Mouse (Mus musculus) ovary, postnatal 36 days (tissue): ENCODE data around the gene Appbp2.
"Not testable (repeated sequence)": the region's sequence is repeated elsewhere in the genome, so short reads cannot be mapped to it uniquely, and the experiment has no call there.

Experiments
- DNase-seq: peaks from one replicate; pipeline ENCODE4 v3.0.0; 2022; ENCODE audit warnings: low spot score, mixed read lengths

The Appbp2 gene

GRCm38 (mm10) chr11:85222561-85222960, 12.4 kb downstream of the Appbp2 start:
- no peak for DNase-seq

- DNase-seq = no peak
These were observed 15.9 kb downstream of the Appbp2 start for GRCm38 (mm10) chr11:85219014-85219413.

- DNase-seq = no peak
These were observed 20.3 kb downstream of the Appbp2 start for GRCm38 (mm10) chr11:85214679-85215078.

GRCm38 (mm10) chr11:85213215-85213614, 21.7 kb downstream of the Appbp2 start:
- no peak for DNase-seq

- no peak for DNase-seq
These were observed 23.8 kb downstream of the Appbp2 start for GRCm38 (mm10) chr11:85211151-85211550.

- DNase-seq = no peak
These were observed 28.7 kb downstream of the Appbp2 start for GRCm38 (mm10) chr11:85206231-85206630.

GRCm38 (mm10) chr11:85198906-85199305, 36.0 kb downstream of the Appbp2 start:
- no peak for DNase-seq

GRCm38 (mm10) chr11:85196046-85196445, 38.9 kb downstream of the Appbp2 start:
- no peak for DNase-seq

GRCm38 (mm10) chr11:85194206-85194605, 40.7 kb downstream of the Appbp2 start:
- no peak for DNase-seq

- DNase-seq = no peak
These were observed 44.2 kb downstream of the Appbp2 start for GRCm38 (mm10) chr11:85190741-85191140.

GRCm38 (mm10) chr11:85189110-85189509, 45.8 kb downstream of the Appbp2 start:
- no peak for DNase-seq

- no peak for DNase-seq
These were observed 50.1 kb downstream of the Appbp2 start for GRCm38 (mm10) chr11:85184839-85185238.

GRCm38 (mm10) chr11:85184082-85184481, 50.8 kb downstream of the Appbp2 start:
- no peak for DNase-seq

- DNase-seq = no peak
These were observed 51.6 kb downstream of the Appbp2 start for GRCm38 (mm10) chr11:85183284-85183779.

- peak; percentile 82 for DNase-seq
These were observed 52.2 kb downstream of the Appbp2 start for GRCm38 (mm10) chr11:85182617-85183283.

- DNase-seq = no peak
These were observed 56.5 kb downstream of the Appbp2 start for GRCm38 (mm10) chr11:85178413-85178812.

- no peak for DNase-seq
These were observed 57.2 kb downstream of the Appbp2 start for GRCm38 (mm10) chr11:85177761-85178160.

- DNase-seq = no peak
These were observed 59.0 kb downstream of the Appbp2 start for GRCm38 (mm10) chr11:85175941-85176340.

- DNase-seq = no peak
These were observed 64.1 kb downstream of the Appbp2 start for GRCm38 (mm10) chr11:85170833-85171232.

- DNase-seq = peak; percentile 91
These were observed 64.7 kb downstream of the Appbp2 start, which contains the start of gene 1700125H20Rik for GRCm38 (mm10) chr11:85170058-85170740. Gene 1700125H20Rik (plus strand): TSS chr11:85170404.

- DNase-seq = no peak
These were observed 67.4 kb downstream of the Appbp2 start for GRCm38 (mm10) chr11:85167503-85167902.

- DNase-seq = no peak
These were observed 70.6 kb downstream of the Appbp2 start for GRCm38 (mm10) chr11:85164371-85164770.

GRCm38 (mm10) chr11:85163014-85163413, 71.9 kb downstream of the Appbp2 start:
- not testable (repeated sequence) for DNase-seq
